Mouse (Mus musculus) inflammation-experienced regulatory T-cells, adult 6 months (primary cell): Measurements from ENCODE around the gene Qrich2. TPM values are rescaled to one million over a fixed set of nuclear protein-coding genes. Genes with fewer than 3 reads are reported as not detected.
"Not testable (repeated sequence)": the region's sequence is repeated elsewhere in the genome, so short reads cannot be mapped to it uniquely, and the experiment has no call there.

Source experiments
- ATAC-seq: one replicate; pipeline ENCODE4 v1.8.0; 2017
- polyA plus RNA-seq, 3 experiments: library from polyadenylated mRNA; unstranded; fragments of 100-300 nt; shearing (Covaris generic); gene quantifications; one replicate each; pipeline ENCODE4 v1.2.1; 2017

The Qrich2 gene
- not detected for polyA plus RNA-seq

GRCm38 (mm10) chr11:116466141-116466540 lies at the start of gene Qrich2:
TSS of gene Qrich2 (minus strand) at chr11:116466241.
- no peak for ATAC-seq

GRCm38 (mm10) chr11:116515330-116516020 lies 49.4 kb upstream of the Qrich2 start:
- no peak for ATAC-seq

GRCm38 (mm10) chr11:116513531-116514038 lies 47.5 kb upstream of the Qrich2 start:
- ATAC-seq = no peak

- no peak for ATAC-seq
These were observed 46.9 kb upstream of the Qrich2 start for GRCm38 (mm10) chr11:116512987-116513386.

GRCm38 (mm10) chr11:116512154-116512553 lies 46.1 kb upstream of the Qrich2 start:
- ATAC-seq = no peak

GRCm38 (mm10) chr11:116511301-116511868 lies 45.3 kb upstream of the Qrich2 start:
- ATAC-seq = no peak

GRCm38 (mm10) chr11:116508689-116509088 lies 42.6 kb upstream of the Qrich2 start:
- no peak for ATAC-seq

- ATAC-seq = no peak
These were observed 40.3 kb upstream of the Qrich2 start for GRCm38 (mm10) chr11:116506151-116506875.

GRCm38 (mm10) chr11:116505573-116505972 lies 39.5 kb upstream of the Qrich2 start:
- ATAC-seq = no peak

GRCm38 (mm10) chr11:116504516-116504915 lies 38.5 kb upstream of the Qrich2 start:
- ATAC-seq = no peak

- ATAC-seq = no peak
These were observed 35.1 kb upstream of the Qrich2 start for GRCm38 (mm10) chr11:116501005-116501746.

- ATAC-seq = no peak
These were observed 33.0 kb upstream of the Qrich2 start for GRCm38 (mm10) chr11:116499018-116499417.

GRCm38 (mm10) chr11:116498596-116498995 lies 32.6 kb upstream of the Qrich2 start:
- no peak for ATAC-seq

GRCm38 (mm10) chr11:116497313-116497712 lies 31.3 kb upstream of the Qrich2 start:
- no peak for ATAC-seq

GRCm38 (mm10) chr11:116494474-116495174 lies 28.6 kb upstream of the Qrich2 start:
- no peak for ATAC-seq

GRCm38 (mm10) chr11:116493795-116494252 lies 27.8 kb upstream of the Qrich2 start, which contains the start of gene Prpsap1:
TSS of gene Prpsap1 (minus strand) at chr11:116494202.
- no peak for ATAC-seq

- ATAC-seq = no peak
These were observed 27.1 kb upstream of the Qrich2 start for GRCm38 (mm10) chr11:116493191-116493590.

GRCm38 (mm10) chr11:116492507-116492906 lies 26.5 kb upstream of the Qrich2 start:
- ATAC-seq = not testable (repeated sequence)

GRCm38 (mm10) chr11:116491338-116491737 lies 25.3 kb upstream of the Qrich2 start:
- ATAC-seq = no peak

- peak; percentile 92 for ATAC-seq
These were observed 24.4 kb upstream of the Qrich2 start for GRCm38 (mm10) chr11:116490232-116491107.

GRCm38 (mm10) chr11:116489771-116490231 lies 23.8 kb upstream of the Qrich2 start:
- peak; percentile 26 for ATAC-seq
